Mouse (Mus musculus) kidney, adult 9 months (tissue): ENCODE measurements around the gene Slc51a.

ENCODE experiments used
- DNase-seq: peaks from one replicate; pipeline ENCODE4 v3.0.0; 2022

Slc51a gene

DNA sequence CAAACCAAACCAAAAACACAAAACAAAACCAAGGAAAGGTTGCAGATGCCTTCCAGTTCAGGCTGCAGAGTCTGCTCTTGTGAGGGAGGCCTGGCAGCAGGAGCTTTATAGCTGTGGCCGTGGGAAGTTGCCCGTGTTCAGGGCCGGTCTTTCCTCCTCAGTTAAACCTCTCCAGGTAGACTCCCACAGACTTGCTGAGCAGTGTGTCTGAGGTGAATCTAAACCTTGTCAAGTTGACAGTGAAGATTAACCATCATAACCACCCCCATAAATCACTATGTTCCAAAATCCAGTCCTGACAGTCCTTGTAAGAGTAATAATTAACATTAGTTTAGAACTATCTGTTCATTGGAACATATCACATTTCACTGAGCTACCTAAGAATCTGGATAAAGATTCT, 60.2 kb downstream of the Slc51a start:
- peak; percentile 85 for DNase-seq
